Mouse (Mus musculus): ENCODE data around the gene Paxx.
A peak's percentile ranks its signal among the peaks of the same experiment; 100 is the strongest.

Paxx gene

GRCm38 (mm10) chr2:25482969-25483368, 22.1 kb upstream of the Paxx start:
- no peak for DNase-seq (ENCODE audit: low read depth, low spot score)

GRCm38 (mm10) chr2:25480541-25480940, 19.6 kb upstream of the Paxx start:
- DNase-seq (ENCODE audit: low read depth, low spot score), result no peak

- no peak for DNase-seq (ENCODE audit: low read depth, low spot score)
Observed at GRCm38 (mm10) chr2:25479551-25480311, 18.8 kb upstream of the Paxx start.

- DNase-seq (ENCODE audit: low read depth, low spot score), result peak; percentile 70
Observed at GRCm38 (mm10) chr2:25477967-25478675, 17.2 kb upstream of the Paxx start.

- no peak for DNase-seq (ENCODE audit: low read depth, low spot score)
Observed at GRCm38 (mm10) chr2:25477541-25477940, 16.6 kb upstream of the Paxx start.

- DNase-seq (ENCODE audit: low read depth, low spot score), result no peak
Observed at GRCm38 (mm10) chr2:25472550-25472949, 11.7 kb upstream of the Paxx start.

- DNase-seq (ENCODE audit: low read depth, low spot score), result no peak
Observed at GRCm38 (mm10) chr2:25469969-25470368, 9.1 kb upstream of the Paxx start, which contains the start of gene Ptgds. Ptgds (minus strand) TSS chr2:25470046.

GRCm38 (mm10) chr2:25468962-25469915, 8.3 kb upstream of the Paxx start:
- no peak for DNase-seq (ENCODE audit: low read depth, low spot score)

- DNase-seq (ENCODE audit: low read depth, low spot score), result no peak
Observed at GRCm38 (mm10) chr2:25467606-25468303, 6.9 kb upstream of the Paxx start.

GRCm38 (mm10) chr2:25465816-25466635, 5.1 kb upstream of the Paxx start:
- DNase-seq (ENCODE audit: low read depth, low spot score), result no peak

- no peak for DNase-seq (ENCODE audit: low read depth, low spot score)
Observed at GRCm38 (mm10) chr2:25465256-25465655, 4.4 kb upstream of the Paxx start.

- no peak for DNase-seq (ENCODE audit: low read depth, low spot score)
Observed at GRCm38 (mm10) chr2:25463630-25464029, 2.7 kb upstream of the Paxx start.

GRCm38 (mm10) chr2:25461407-25461806, 513 bp upstream of the Paxx start:
- DNase-seq (ENCODE audit: low read depth, low spot score), result no peak

GRCm38 (mm10) chr2:25460135-25460534, 759 bp downstream of the Paxx start:
- peak; percentile 56 for DNase-seq (ENCODE audit: low read depth, low spot score)

- DNase-seq (ENCODE audit: low read depth, low spot score), result peak; percentile 59
Observed at GRCm38 (mm10) chr2:25458911-25459310, 2.0 kb downstream of the Paxx start.

GRCm38 (mm10) chr2:25457022-25457896, 3.6 kb downstream of the Paxx start:
- DNase-seq (ENCODE audit: low read depth, low spot score), result no peak

GRCm38 (mm10) chr2:25456205-25456953, 4.5 kb downstream of the Paxx start, which contains the start of gene Clic3:
Clic3 (plus strand) TSS chr2:25456838.
- no peak for DNase-seq (ENCODE audit: low read depth, low spot score)

- no peak for DNase-seq (ENCODE audit: low read depth, low spot score)
Observed at GRCm38 (mm10) chr2:25452951-25453350, 7.9 kb downstream of the Paxx start.
